Mouse (Mus musculus) heart, embryonic 10.5 days (tissue): ENCODE measurements around the gene Ube4a. TPM values are rescaled to one million over a fixed set of nuclear protein-coding genes. Genes with fewer than 3 reads are reported as not detected.
"Not testable (repeated sequence)": the region's sequence is repeated elsewhere in the genome, so short reads cannot be mapped to it uniquely, and the experiment has no call there.

Experiments used
- DNase-seq: peaks from one replicate; pipeline ENCODE4 v3.0.0-alpha.2; 2017; ENCODE audit warnings: low spot score
- H3K27ac ChIP-seq: fragments of 300-500 bp; sonication (generic); 2 replicates; pipeline ENCODE4 v1.5.1; 2016; ENCODE audit warnings: mild to moderate bottlenecking
- H3K27me3 ChIP-seq: fragments of 300-500 bp; sonication (generic); 2 replicates; pipeline ENCODE4 v1.6.1; 2016; ENCODE audit warnings: mild to moderate bottlenecking; ENCODE audit not compliant: poor library complexity, insufficient read depth, severe bottlenecking
- H3K36me3 ChIP-seq: fragments of 300-500 bp; sonication (generic); 2 replicates; pipeline ENCODE4 v1.6.1; 2016; ENCODE audit warnings: mild to moderate bottlenecking, moderate library complexity
- H3K4me1 ChIP-seq: fragments of 300-500 bp; sonication (generic); 2 replicates; pipeline ENCODE4 v1.6.1; 2016; ENCODE audit warnings: mild to moderate bottlenecking
- H3K4me3 ChIP-seq: fragments of 300-500 bp; sonication (generic); 2 replicates; pipeline ENCODE4 v1.5.1; 2016; ENCODE audit warnings: mild to moderate bottlenecking, moderate library complexity
- H3K9me3 ChIP-seq: fragments of 300-500 bp; sonication (generic); 2 replicates; pipeline ENCODE4 v1.6.1; 2016; ENCODE audit warnings: mild to moderate bottlenecking, moderate library complexity
- WGBS: fragments of 180-500 bp; shearing (Covaris S2); methylation state at CpG from one replicate; pipeline ENCODE4 v1.1.7; 2016; 5-methylcytosine and 5-hydroxymethylcytosine counted together
- polyA plus RNA-seq: library from polyadenylated mRNA; unstranded; fragments of >200 nt; fragmentation: Nextera tagmentation; extraction: Ambion mirVana; gene quantifications from 2 replicates; pipeline ENCODE4 v1.2.1, GENCODE M21; 2016

The Ube4a gene
- polyA plus RNA-seq, 1 experiment from 2014 or later: 17.8 TPM

GRCm38 (mm10) chr9:44979806-44980205, 14.4 kb upstream of the Ube4a start:
- Histone ChIP-seq H3K9me3 (no peaks in the 10 kb centered on the region), H3K4me1 (0 out of 2 replicates have a peak, but pooled peaks cover 2% of the 10 kb centered on the region), H3K27me3 (peaks cover 10% of the 10 kb centered on the region; the same call in 1 of the 2 replicates), H3K27ac (no peak overlapping the region), H3K36me3 (no peaks in the 10 kb centered on the region), H3K4me3 (no peak overlapping the region)
- 70% methylated on average over 7 of the region's 7 CpGs for WGBS
- DNase-seq: no peak

GRCm38 (mm10) chr9:44977813-44978212, 12.4 kb upstream of the Ube4a start:
- Histone ChIP-seq H3K4me3 (no peak overlapping the region), H3K27ac (no peak overlapping the region), H3K36me3 (no peaks in the 10 kb centered on the region), H3K4me1 (0 out of 2 replicates have a peak, but pooled peaks cover 2% of the 10 kb centered on the region), H3K27me3 (peaks cover 23% of the 10 kb centered on the region; the same call in 1 of the 2 replicates), H3K9me3 (no peaks in the 10 kb centered on the region)
- WGBS: 64% methylated on average over 6 of the region's 6 CpGs
- no peak for DNase-seq

- H3K9me3 ChIP-seq: no peaks in the 10 kb centered on the region
- no peak for DNase-seq
- H3K36me3 ChIP-seq: no peaks in the 10 kb centered on the region
- no peak overlapping the region for H3K4me3 ChIP-seq
- 40% methylated on average over 1 of the region's 1 CpGs for WGBS
- no peak overlapping the region for H3K27ac ChIP-seq
- H3K4me1 ChIP-seq: peaks cover 7% of the 10 kb centered on the region
- peaks cover 13% of the 10 kb centered on the region; the same call in 1 of the 2 replicates for H3K27me3 ChIP-seq
Observed at GRCm38 (mm10) chr9:44969450-44969849, 4.0 kb upstream of the Ube4a start.

- H3K36me3 ChIP-seq, H3K27me3 ChIP-seq, H3K4me3 ChIP-seq, DNase-seq, H3K27ac ChIP-seq, H3K9me3 ChIP-seq: not testable (repeated sequence)
- WGBS: 84% methylated on average over 5 of the region's 5 CpGs
- peaks cover 12% of the 10 kb centered on the region for H3K4me1 ChIP-seq
Observed at GRCm38 (mm10) chr9:44967763-44968162, 2.4 kb upstream of the Ube4a start.

GRCm38 (mm10) chr9:44966815-44967242, 1.4 kb upstream of the Ube4a start:
- peaks cover 8% of the 10 kb centered on the region for H3K36me3 ChIP-seq
- H3K27ac ChIP-seq: no peak overlapping the region
- H3K27me3 ChIP-seq: no peaks in the 10 kb centered on the region
- WGBS: 22% methylated on average over 3 of the region's 3 CpGs
- H3K4me1 ChIP-seq: peaks cover 12% of the 10 kb centered on the region
- H3K4me3 ChIP-seq: no peak overlapping the region
- DNase-seq: peak; percentile 85
- H3K9me3 ChIP-seq: no peaks in the 10 kb centered on the region

GRCm38 (mm10) chr9:44965833-44966466, 550 bp upstream of the Ube4a start:
- Histone ChIP-seq H3K27ac (peak overlapping the region; percentile 87), H3K27me3 (no peaks in the 10 kb centered on the region), H3K36me3 (peaks cover 17% of the 10 kb centered on the region), H3K4me3 (peak overlapping the region; percentile 93), H3K9me3 (no peaks in the 10 kb centered on the region), H3K4me1 (peaks cover 12% of the 10 kb centered on the region)
- WGBS: 12% methylated on average over 10 of the region's 10 CpGs
- no peak for DNase-seq

- Histone ChIP-seq H3K36me3 (peaks cover 81% of the 10 kb centered on the region), H3K9me3 (no peaks in the 10 kb centered on the region), H3K27me3 (no peaks in the 10 kb centered on the region), H3K27ac (no peak overlapping the region), H3K4me3 (no peak overlapping the region), H3K4me1 (no peaks in the 10 kb centered on the region)
- no peak for DNase-seq
- WGBS: 94% methylated on average over 3 of the region's 3 CpGs
Observed at GRCm38 (mm10) chr9:44954432-44954831, 11.0 kb downstream of the Ube4a start.

- no peak overlapping the region for H3K27ac ChIP-seq
- no peak for DNase-seq
- no peaks in the 10 kb centered on the region for H3K4me1 ChIP-seq
- H3K27me3 ChIP-seq: no peaks in the 10 kb centered on the region
- H3K36me3 ChIP-seq: peaks cover 86% of the 10 kb centered on the region
- no peak overlapping the region for H3K4me3 ChIP-seq
- 89% methylated on average over 5 of the region's 5 CpGs for WGBS
- no peaks in the 10 kb centered on the region for H3K9me3 ChIP-seq
Observed at GRCm38 (mm10) chr9:44947836-44948235, 17.6 kb downstream of the Ube4a start.

- WGBS: 89% methylated on average over 7 of the region's 7 CpGs
- no peak overlapping the region for H3K27ac ChIP-seq
- no peaks in the 10 kb centered on the region for H3K27me3 ChIP-seq
- H3K9me3 ChIP-seq: no peaks in the 10 kb centered on the region
- DNase-seq: no peak
- no peaks in the 10 kb centered on the region for H3K4me1 ChIP-seq
- H3K36me3 ChIP-seq: peaks cover 86% of the 10 kb centered on the region
- no peak overlapping the region for H3K4me3 ChIP-seq
Observed at GRCm38 (mm10) chr9:44946185-44946695, 19.2 kb downstream of the Ube4a start.

GRCm38 (mm10) chr9:44942421-44942820, 23.0 kb downstream of the Ube4a start:
- peaks cover 76% of the 10 kb centered on the region for H3K36me3 ChIP-seq

GRCm38 (mm10) chr9:44941756-44942155, 23.6 kb downstream of the Ube4a start:
- no peak overlapping the region for H3K27ac ChIP-seq
- 76% methylated on average over 4 of the region's 4 CpGs for WGBS

More at GRCm38 (mm10) chr9:44942421-44942820, 23.0 kb downstream of the Ube4a start:
- 98% methylated on average over 4 of the region's 4 CpGs for WGBS
- H3K27ac ChIP-seq: no peak overlapping the region
- no peaks in the 10 kb centered on the region for H3K27me3 ChIP-seq
- no peaks in the 10 kb centered on the region for H3K9me3 ChIP-seq
- H3K4me3 ChIP-seq: no peak overlapping the region
- no peaks in the 10 kb centered on the region for H3K4me1 ChIP-seq
- no peak for DNase-seq

GRCm38 (mm10) chr9:44921543-44921942, 43.9 kb downstream of the Ube4a start:
- Histone ChIP-seq H3K4me1 (0 out of 2 replicates have a peak, but pooled peaks cover 3% of the 10 kb centered on the region), H3K9me3 (no peaks in the 10 kb centered on the region), H3K27me3 (no peaks in the 10 kb centered on the region), H3K36me3 (peaks cover 8% of the 10 kb centered on the region; the same call in 1 of the 2 replicates), H3K27ac (peak overlapping the region; percentile 96; the same call in 1 of the 2 replicates), H3K4me3 (peak overlapping the region; percentile 99)
- DNase-seq: no peak
- 61% methylated on average over 2 of the region's 2 CpGs for WGBS

More at GRCm38 (mm10) chr9:44941756-44942155, 23.6 kb downstream of the Ube4a start:
- H3K27me3 ChIP-seq: no peaks in the 10 kb centered on the region
- no peaks in the 10 kb centered on the region for H3K4me1 ChIP-seq
- H3K9me3 ChIP-seq: no peaks in the 10 kb centered on the region
- peaks cover 76% of the 10 kb centered on the region for H3K36me3 ChIP-seq
- H3K4me3 ChIP-seq: no peak overlapping the region
- DNase-seq: no peak

GRCm38 (mm10) chr9:44921123-44921468, 44.3 kb downstream of the Ube4a start:
- under 1% methylated on average over 8 of the region's 8 CpGs for WGBS
- DNase-seq: no peak
- 0 out of 2 replicates have a peak, but pooled peaks cover 3% of the 10 kb centered on the region for H3K4me1 ChIP-seq

More at GRCm38 (mm10) chr9:44921123-44921468, 44.3 kb downstream of the Ube4a start:
- peak overlapping the region; percentile 96 for H3K27ac ChIP-seq
- H3K4me3 ChIP-seq: peak overlapping the region; percentile 99
- H3K36me3 ChIP-seq: peaks cover 8% of the 10 kb centered on the region; the same call in 1 of the 2 replicates
- no peaks in the 10 kb centered on the region for H3K27me3 ChIP-seq
- H3K9me3 ChIP-seq: no peaks in the 10 kb centered on the region
